Mouse (Mus musculus): ENCODE measurements around the gene Urad. TPM values are rescaled to one million over a fixed set of nuclear protein-coding genes. Genes with fewer than 3 reads are reported as not detected.

Gene Urad
- total RNA-seq, 2 experiments from 2014 or later = 3.7 TPM; not detected in 1

- DNase-seq = no peak
These were observed 3.7 kb upstream of the Urad start for GRCm38 (mm10) chr5:147325931-147326330.

GRCm38 (mm10) chr5:147323237-147323917 lies 1.1 kb upstream of the Urad start:
- peak; percentile 76 to 80 for DNase-seq

- peak in 1 of 2 experiments; percentile 38 for DNase-seq
These were observed 2.6 kb downstream of the Urad start for GRCm38 (mm10) chr5:147319653-147320052.

- DNase-seq = peak; percentile 7 to 30
These were observed 4.2 kb downstream of the Urad start for GRCm38 (mm10) chr5:147317991-147318390.

GRCm38 (mm10) chr5:147317321-147317720 lies 4.9 kb downstream of the Urad start:
- DNase-seq = no peak

- DNase-seq = no peak
These were observed 6.7 kb downstream of the Urad start for GRCm38 (mm10) chr5:147315432-147316075.

- peak; percentile 66 to 76 for DNase-seq
These were observed 7.4 kb downstream of the Urad start for GRCm38 (mm10) chr5:147314646-147315431.

- no peak for DNase-seq
These were observed 9.2 kb downstream of the Urad start for GRCm38 (mm10) chr5:147312830-147313685.

GRCm38 (mm10) chr5:147309786-147310185 lies 12.5 kb downstream of the Urad start:
- DNase-seq = no peak

GRCm38 (mm10) chr5:147308451-147308850 lies 13.8 kb downstream of the Urad start:
- no peak for DNase-seq

GRCm38 (mm10) chr5:147307398-147307785 lies 14.8 kb downstream of the Urad start:
- no peak for DNase-seq

- no peak for DNase-seq
These were observed 15.4 kb downstream of the Urad start, which contains the start of gene Cdx2 for GRCm38 (mm10) chr5:147306638-147307397. Gene Cdx2 (minus strand): TSS chr5:147307270.

GRCm38 (mm10) chr5:147305856-147306637 lies 16.2 kb downstream of the Urad start:
- DNase-seq = no peak

GRCm38 (mm10) chr5:147305166-147305565 lies 17.1 kb downstream of the Urad start:
- DNase-seq = no peak

GRCm38 (mm10) chr5:147304276-147305155 lies 17.7 kb downstream of the Urad start:
- no peak for DNase-seq

GRCm38 (mm10) chr5:147302746-147303400 lies 19.4 kb downstream of the Urad start:
- DNase-seq = no peak

GRCm38 (mm10) chr5:147302141-147302540 lies 20.1 kb downstream of the Urad start:
- DNase-seq = no peak

- DNase-seq = no peak
These were observed 20.5 kb downstream of the Urad start for GRCm38 (mm10) chr5:147301781-147302070.
